Mouse (Mus musculus): ENCODE measurements around the gene AI481877.

DNA sequence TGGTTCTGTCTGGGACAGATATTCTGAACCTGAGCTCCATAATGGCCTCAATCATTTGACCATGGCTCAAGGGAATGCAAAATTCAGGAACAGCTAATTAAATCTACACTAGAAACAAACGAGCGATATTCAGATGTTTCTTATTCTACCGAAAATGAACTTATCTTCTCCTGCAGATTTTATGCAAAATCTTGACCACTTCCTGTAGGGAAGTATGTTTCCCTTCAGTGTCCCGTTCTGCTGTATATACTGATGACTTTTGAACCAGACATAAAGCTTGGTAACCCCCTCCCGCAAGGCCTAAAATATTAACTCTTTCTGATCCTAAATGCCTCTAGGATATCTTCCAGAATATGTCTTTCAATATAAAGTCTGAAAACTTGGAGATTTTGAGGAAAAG is 12.1 kb upstream of the AI481877 start:
- TF ChIP-seq CTCF (conservative IDR thresholded peaks at IDR 0.05; ENCODE audit: insufficient read depth, insufficient read length, low read depth, low read length) (no peak), POLR2A (IDR thresholded peaks at IDR 0.05; ENCODE audit: low read depth, low read length) (no peak)
